Comparison of ENCODE assay signal across 16 mouse cellular contexts in genomic region chr10:108118200-108119163, GRCm38 (mm10). TPM values are rescaled to one million over a fixed set of nuclear protein-coding genes. Genes with fewer than 3 reads are reported as not detected.
DNase-seq lines count a peak whose midpoint lies in the region; ATAC-seq and TF ChIP-seq lines count a peak whose summit lies in the region.
"Had no signal": no experiment of that assay in that cellular context is flagged by ENCODE, and none has a peak within 500 bp of the region (broad histone marks: within the 10 kb centered on the region; RNA-seq: fewer than 3 reads in every experiment).

No protein-coding gene starts in this region.

- DNase-seq in thymus, postnatal 0 days (ENCODE audit: low spot score): peak; percentile 47
- no peak for DNase-seq in thymus, postnatal 10 days (ENCODE audit: low spot score in 2 of 2)
- DNase-seq in brain, embryonic 14.5 days (ENCODE audit: low read depth): peak; percentile 18
- peak; percentile 19 for DNase-seq in thymus, postnatal 4 days
- no peak for DNase-seq in lung, postnatal 0 days (ENCODE audit: low spot score)
- no peak for DNase-seq in adrenal gland, postnatal 4 days (ENCODE audit: low spot score in 2 of 2)
- no peak for DNase-seq in cerebellum, adult 11-12 months
- DNase-seq: adrenal gland, postnatal 36 days; cerebellum, postnatal 10 days; gastrocnemius, postnatal 14 days had no signal

- 70% methylated on average over 13 of the region's 13 CpGs for WGBS in lung, postnatal 0 days

- no peak overlapping the region for H3K9ac ChIP-seq in lung, postnatal 0 days (replicated peaks; ENCODE audit: low read depth)
- H3K9ac ChIP-seq: liver, embryonic 12.5 days; lung, embryonic 15.5 days had no signal

- no peak for TF ChIP-seq POLR2A in brain, embryonic 14.5 days (IDR thresholded peaks at IDR 0.05; ENCODE audit: borderline replicate concordance, extremely low read depth, insufficient read depth, insufficient read length, poor library complexity, severe bottlenecking)

- H3K27me3 ChIP-seq in lung, postnatal 0 days (replicated peaks; ENCODE audit: insufficient read depth, low read length): no peaks in the 10 kb centered on the region
- H3K27me3 ChIP-seq: liver, embryonic 12.5 days; lung, embryonic 15.5 days had no signal

- no peak overlapping the region for H3K4me3 ChIP-seq in lung, postnatal 0 days (ENCODE audit: low read depth, low read length)
- H3K4me3 ChIP-seq: liver, embryonic 12.5 days; lung, embryonic 15.5 days had no signal

- no peaks in the 10 kb centered on the region for H3K36me3 ChIP-seq in lung, postnatal 0 days (ENCODE audit: insufficient read depth, low read length)
- H3K36me3 ChIP-seq: liver, embryonic 12.5 days; lung, embryonic 15.5 days had no signal

- no peaks in the 10 kb centered on the region for H3K4me1 ChIP-seq in lung, postnatal 0 days (ENCODE audit: insufficient read depth, low read depth, low read length)

- no peak overlapping the region for H3K4me2 ChIP-seq in lung, postnatal 0 days (replicated peaks; ENCODE audit: low read depth, low read length)
- H3K4me2 ChIP-seq: liver, embryonic 12.5 days; lung, embryonic 15.5 days had no signal

- no peak for TF ChIP-seq EP300 in lung, postnatal 0 days (IDR thresholded peaks at IDR 0.05)

- H3K27ac ChIP-seq in lung, postnatal 0 days (ENCODE audit: low read length): no peak overlapping the region
- H3K27ac ChIP-seq: kidney, postnatal 0 days; liver, embryonic 12.5 days; lung, embryonic 15.5 days had no signal

- TF ChIP-seq CTCF in brain, embryonic 14.5 days (IDR thresholded peaks at IDR 0.05; ENCODE audit: borderline replicate concordance, extremely low read depth, insufficient read depth, insufficient read length): no peak
- TF ChIP-seq CTCF in lung, postnatal 0 days (IDR thresholded peaks at IDR 0.05): no peak

- no peaks in the 10 kb centered on the region for H3K9me3 ChIP-seq in lung, postnatal 0 days (ENCODE audit: low read length)
- H3K9me3 ChIP-seq: liver, embryonic 12.5 days; lung, embryonic 15.5 days had no signal

- ATAC-seq in megakaryocyte progenitor cell, adult 5-6 weeks (replicated peaks; ENCODE audit: poor library complexity): peak; percentile 50
- ATAC-seq in lung, postnatal 0 days: no peak
- ATAC-seq: forebrain, embryonic 14.5 days; intestine, embryonic 16.5 days; liver, embryonic 12.5 days had no signal

RNA-seq across cellular contexts. Expression of gene Ppp1r12a, which starts 43.5 kb away (rescaled TPM):
- 72.0 and 83.3 TPM in 2 replicates for polyA plus RNA-seq in thymus, postnatal 0 days (2015; fragmentation: Nextera tagmentation; extraction: Ambion mirVana)
- polyA plus RNA-seq in brain, embryonic 14.5 days (2012; rRNA removed): 52.3 and 66.0 TPM in 2 replicates
- 101 and 106 TPM in 2 replicates for total RNA-seq in megakaryocyte progenitor cell, adult 5-6 weeks (2015)
- total RNA-seq in megakaryocyte progenitor cell, adult 5-6 weeks (2017): 137 and 172 TPM in 2 replicates
- 82.9 and 90.4 TPM in 2 replicates for polyA plus RNA-seq in lung, postnatal 0 days (2015; fragmentation: Nextera tagmentation; extraction: Ambion mirVana)
- total RNA-seq in adrenal gland, postnatal 4 days (2021): 100 to 1,000 TPM; 112 to 122 TPM

Comparison
In these comparisons a context has a peak if more than half of its experiments do, and no peak if none do; other contexts are left out.
1. DNase-seq: peak in thymus, postnatal 0 days (single experiment), brain, embryonic 14.5 days (single experiment) and thymus, postnatal 4 days (single experiment); none in thymus, postnatal 10 days (0 of 2), lung, postnatal 0 days (single experiment), adrenal gland, postnatal 4 days (0 of 2) and cerebellum, adult 11-12 months (single experiment).